Mouse (Mus musculus) cerebellum, postnatal 4 days (tissue): Measurements from ENCODE around the gene Smyd3.

ENCODE experiments used
- DNase-seq, 2 experiments: peaks; one replicate each; pipeline ENCODE4 v3.0.0; 2022; ENCODE audit warnings: low spot score in 2 of 2, mixed read lengths in 1 of 2

Gene Smyd3

GRCm38 (mm10) chr1:179519901-179520300 is 2.1 kb upstream of the Smyd3 start:
- no peak for DNase-seq

DNA sequence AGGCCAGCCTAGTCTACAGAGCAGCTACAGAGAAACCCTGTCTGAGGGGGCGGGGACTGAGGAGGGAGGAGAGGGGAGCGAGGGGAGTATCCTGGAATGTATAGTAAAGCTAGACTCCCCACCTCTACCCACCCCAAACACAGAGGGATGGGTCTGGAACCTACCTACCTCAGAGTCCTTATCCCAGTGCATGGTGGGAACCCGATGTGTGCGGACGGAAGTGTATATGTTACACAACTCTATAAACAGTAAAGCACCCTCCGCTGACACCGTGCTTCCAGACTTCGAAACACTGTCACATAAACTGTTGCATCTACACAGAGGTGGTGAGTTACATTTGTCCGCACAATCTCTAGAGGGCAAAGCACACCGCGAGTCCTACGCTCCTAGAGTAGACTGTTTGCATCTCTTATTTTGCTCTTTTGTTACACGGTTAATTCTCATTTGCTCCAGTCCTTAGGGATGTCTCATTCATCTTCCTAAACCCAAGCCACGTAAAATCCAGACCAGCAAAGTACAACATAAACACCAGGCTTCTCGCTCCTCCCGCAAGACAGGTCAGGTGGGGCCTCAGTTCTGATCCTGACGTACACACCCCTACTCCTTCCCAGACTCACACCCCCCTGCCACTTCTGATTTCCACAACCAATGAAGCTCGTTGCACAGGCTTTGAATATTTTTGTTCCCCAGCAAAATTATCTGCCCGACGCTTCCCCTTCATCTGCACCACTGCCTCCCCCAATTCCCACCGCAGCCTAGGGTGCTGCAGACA is 714 bp downstream of the Smyd3 start:
- no peak for DNase-seq

GRCm38 (mm10) chr1:179511895-179512294 is 5.9 kb downstream of the Smyd3 start:
- DNase-seq: no peak

GRCm38 (mm10) chr1:179510546-179511340 is 7.1 kb downstream of the Smyd3 start:
- no peak for DNase-seq

DNA sequence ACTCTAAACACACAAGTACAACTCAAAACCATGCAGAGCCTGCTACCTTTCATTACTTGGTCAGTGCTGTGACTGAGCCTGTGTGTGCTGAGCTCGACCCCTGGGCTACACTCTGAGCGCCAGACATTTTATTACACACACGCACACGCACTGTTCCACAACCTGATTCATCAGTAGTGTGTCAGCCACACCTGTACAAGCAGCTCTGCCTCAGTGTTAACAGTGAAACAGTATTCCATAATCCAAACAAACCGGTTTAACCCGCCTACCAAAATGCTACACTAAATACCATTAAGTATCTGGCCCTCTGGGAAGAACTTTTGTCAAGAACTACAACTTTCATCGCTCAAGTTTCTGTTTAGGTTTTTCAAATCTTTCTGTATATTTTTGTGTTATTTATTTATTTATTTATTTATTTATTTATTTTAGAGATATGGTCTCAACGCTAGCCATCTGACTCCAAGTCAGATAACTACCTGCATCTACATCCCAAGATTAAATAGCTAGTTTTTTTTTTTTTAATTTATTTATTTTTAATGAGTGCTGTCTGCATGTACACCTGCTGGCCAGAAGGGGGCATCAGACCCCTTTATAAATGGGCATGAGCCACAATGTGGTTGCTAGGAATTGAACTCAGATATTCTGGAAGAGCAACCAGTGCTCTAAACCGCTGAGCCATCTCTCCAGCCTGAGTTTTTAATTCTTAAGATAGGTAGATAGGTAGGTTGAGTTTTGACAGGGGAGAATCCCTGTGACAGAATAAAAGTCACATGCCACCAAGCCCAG is 11.1 kb downstream of the Smyd3 start:
- peak in 1 of 2 experiments; percentile 19 for DNase-seq

- DNase-seq: no peak
These were observed 15.3 kb downstream of the Smyd3 start for GRCm38 (mm10) chr1:179502565-179502964.

DNA sequence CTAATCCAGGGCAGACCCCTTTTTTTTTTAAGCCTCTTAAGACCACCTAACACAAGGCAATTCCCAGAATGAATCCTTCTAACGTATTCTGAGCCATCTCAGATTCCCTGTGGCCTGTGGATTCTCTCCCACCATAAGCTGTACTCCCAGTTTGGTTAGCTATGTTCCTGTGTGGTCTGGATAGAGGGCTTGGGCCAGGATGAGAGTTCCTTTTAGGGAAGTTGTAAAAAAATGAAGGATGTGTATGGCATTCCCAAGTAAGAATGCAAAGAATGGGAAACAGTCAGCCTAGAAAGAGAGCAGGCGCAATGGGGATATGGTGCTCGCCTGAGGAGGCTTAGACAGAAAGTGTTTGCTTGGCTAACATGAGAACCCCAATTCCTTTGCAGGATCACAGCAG is 18.6 kb downstream of the Smyd3 start:
- no peak for DNase-seq

GRCm38 (mm10) chr1:179492908-179493307 is 24.9 kb downstream of the Smyd3 start:
- no peak for DNase-seq

DNA sequence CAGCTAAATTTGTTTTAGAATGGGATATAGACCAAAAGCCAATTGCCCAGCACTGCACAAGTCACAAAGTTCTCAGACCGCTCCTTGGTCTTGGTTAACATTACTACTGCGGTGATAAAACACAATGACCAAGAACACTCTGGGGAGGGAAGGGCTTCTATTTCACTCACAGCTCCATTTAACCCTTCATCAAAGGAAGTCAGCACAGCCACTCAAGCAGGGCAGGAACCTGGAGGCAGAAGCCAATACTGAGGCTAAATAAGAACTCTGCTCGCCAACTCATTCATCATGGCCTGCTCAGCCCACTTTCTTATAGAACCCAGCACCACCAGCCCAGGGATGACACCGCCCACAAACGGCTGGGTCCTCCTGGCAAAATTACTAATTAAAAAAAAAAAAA is 29.3 kb downstream of the Smyd3 start:
- DNase-seq: no peak

DNA sequence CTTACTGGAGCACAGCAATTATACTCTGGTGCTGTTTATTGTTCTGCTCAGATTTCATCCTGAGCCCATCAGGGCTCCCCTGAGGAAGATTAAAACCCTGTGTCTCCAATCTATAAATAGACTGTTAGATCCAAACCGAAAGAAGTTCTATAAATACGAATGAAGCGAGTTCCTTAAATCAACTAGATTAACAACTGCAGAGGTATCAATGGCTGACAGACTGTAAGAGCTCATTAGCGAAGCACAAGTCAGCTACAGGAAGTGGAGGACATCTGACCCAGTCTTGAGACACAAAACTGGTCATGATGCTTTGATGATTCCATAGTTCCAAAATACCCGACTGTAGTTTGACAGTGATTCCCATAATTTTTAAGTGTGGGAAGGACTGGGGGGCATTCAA is 29.9 kb downstream of the Smyd3 start:
- no peak for DNase-seq

DNA sequence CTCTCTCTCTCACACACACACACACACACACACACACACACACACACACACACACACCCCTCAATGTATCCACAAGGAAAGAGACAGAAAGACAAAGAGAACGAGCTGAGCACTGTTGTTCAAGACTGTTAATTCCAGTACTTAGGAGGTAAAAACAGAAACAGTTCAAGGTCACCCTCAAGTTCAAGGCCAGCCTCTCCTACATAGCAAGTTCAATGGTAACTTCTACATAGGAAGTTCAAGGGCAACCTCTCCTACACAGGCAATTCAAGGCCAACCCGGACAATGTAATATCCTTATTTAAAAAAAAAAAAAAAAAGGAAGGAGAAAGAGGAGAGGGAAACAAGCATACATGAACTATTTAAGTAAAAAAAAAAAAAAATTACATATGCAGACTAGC is 30.6 kb downstream of the Smyd3 start:
- DNase-seq: no peak

- no peak for DNase-seq
These were observed 31.9 kb downstream of the Smyd3 start for GRCm38 (mm10) chr1:179485784-179486540.

DNA sequence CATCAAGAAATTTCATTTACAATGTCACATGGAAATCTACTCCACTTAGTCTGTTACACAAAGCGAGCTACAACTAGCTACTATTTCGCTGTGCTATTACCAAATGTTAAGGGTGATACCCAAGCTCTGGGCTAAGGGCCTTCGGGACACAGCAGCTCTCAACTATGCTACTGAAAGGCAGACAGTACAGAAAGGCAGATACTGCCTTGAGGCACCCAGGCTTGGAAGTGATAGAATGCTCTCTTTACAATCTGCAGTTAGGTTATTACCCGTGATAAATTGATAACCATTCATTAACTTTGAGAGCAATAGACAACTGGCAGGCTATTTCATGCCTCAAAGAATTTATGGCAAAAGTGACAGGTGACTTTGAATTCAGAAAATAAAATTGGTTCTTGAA is 37.0 kb downstream of the Smyd3 start:
- no peak for DNase-seq

DNA sequence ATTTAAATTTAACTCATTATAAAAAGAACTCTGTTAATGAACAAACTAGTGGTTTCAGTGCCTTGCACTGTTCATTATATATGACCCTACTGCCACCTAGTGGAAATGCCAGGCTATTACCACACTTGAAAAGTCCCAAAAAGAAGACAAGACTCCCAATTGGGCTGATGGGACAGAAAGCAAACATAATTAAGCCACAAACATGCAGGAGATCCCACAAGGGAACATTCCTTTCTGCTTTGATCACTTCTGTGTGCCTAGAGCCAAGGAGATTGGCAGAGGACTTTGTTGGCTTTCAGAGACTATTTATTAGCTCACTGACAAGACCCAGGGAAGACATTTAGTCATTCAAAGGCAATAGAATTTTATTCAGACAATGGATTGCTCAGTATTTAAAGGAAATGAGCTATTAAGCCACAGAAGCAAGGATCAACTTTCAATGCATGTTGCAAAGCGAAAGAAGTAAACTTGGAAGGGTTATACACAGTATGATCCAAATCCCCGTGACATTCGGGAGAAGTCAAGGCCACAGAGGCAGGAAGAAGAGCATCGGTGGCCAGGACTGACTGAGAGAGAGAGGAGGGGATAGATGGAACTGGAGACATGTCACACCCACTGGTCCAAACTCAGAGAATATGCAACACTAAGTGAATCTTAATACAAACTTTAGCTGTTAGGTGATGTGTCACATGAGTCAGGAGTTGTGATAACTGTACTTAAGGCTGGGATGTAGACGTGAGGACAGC is 40.5 kb downstream of the Smyd3 start:
- DNase-seq: peak in 1 of 2 experiments; percentile 48

- no peak for DNase-seq
These were observed 41.2 kb downstream of the Smyd3 start for GRCm38 (mm10) chr1:179476461-179477156.

DNA sequence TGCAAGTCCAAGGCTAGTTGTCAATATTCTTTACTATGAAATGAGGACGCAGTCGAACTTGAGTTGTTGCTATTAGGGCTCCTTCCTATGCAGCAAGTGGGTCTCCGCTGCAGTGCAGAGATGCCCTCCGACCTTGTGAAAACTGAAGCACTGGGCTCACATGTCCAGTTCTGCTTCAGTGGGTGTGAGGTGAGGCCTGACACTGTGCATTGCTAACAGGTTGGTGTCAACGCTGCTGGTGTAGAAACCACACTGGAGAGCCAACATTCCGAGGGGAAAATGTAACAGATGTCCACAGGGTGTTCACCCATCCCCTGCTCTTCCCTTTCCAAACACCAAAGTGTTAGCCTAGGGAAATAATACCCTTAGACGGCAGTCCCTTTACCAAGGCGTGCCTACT is 43.1 kb downstream of the Smyd3 start:
- no peak for DNase-seq

DNA sequence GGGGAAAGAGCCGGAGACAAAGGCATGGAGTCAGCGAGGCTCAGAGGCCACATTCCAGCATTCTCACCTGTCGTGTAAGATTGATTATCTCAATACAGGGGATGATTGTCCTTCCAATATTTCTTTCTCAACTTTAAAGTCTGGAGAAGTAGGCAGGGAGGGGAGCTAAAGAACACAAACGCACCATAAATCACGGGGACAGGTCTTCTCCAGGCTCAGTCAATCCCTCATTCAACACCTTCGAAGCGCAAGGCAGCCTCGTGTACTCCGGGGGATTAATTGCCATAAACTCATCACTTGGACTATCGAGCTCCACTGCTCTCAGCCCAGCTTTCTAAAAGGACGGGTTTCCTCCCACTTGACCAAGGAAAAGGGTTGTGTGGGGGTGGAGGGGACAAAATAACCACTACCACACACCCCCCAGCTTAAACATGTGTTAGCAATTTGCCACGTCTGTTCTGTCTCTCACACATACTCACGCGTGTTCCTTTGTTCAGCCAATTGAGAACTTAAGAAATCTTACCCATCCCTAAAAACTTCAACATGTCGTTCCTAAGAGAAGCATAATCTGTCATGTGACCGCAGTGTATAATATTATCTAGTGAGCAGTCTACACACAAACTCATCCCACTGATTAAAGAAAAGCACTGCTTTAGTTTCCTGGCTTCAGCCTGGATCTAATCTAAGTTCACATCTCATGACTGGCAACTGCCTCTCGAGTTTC is 43.8 kb downstream of the Smyd3 start:
- no peak for DNase-seq

DNA sequence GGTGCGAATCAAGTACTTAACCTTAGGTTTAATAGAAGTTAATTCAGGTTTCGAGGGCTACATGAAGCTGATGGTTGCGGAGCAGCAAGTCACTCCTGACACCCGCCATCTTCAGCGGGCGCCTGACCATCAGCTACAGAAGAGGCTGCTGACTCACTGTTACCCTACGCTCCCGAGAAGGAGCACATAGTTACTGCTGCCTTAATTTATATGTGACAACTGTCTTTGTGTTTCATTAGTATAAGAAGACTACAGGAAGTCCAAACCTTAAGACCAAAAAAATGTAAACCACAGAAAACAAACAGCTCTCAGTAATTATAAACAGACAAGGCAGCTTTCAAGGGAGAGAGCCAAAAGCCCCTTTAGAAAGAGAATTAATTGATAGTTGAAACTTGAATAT is 49.9 kb downstream of the Smyd3 start:
- DNase-seq: no peak

DNA sequence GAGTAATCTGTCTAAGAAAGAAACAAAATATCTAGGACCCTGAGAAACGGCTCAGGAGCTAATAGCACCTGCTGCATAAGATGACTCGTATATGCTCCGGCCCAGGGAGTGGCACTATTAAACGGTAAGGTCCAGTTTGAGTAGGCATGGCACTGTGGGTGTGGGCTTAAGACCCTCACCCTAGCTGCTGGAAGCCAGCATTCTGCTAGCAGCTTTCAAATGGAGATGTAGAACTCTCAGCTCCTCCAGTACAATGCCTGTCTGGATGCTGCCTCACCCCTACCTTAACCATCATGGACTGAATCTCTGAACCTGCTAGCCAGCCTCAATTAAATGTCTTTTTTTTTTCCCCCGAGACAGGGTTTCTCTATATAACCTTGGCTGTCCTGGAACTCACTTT is 55.5 kb downstream of the Smyd3 start:
- DNase-seq: no peak
